20 mouse cellular contexts compared by ENCODE assay signal in the genomic region with DNA sequence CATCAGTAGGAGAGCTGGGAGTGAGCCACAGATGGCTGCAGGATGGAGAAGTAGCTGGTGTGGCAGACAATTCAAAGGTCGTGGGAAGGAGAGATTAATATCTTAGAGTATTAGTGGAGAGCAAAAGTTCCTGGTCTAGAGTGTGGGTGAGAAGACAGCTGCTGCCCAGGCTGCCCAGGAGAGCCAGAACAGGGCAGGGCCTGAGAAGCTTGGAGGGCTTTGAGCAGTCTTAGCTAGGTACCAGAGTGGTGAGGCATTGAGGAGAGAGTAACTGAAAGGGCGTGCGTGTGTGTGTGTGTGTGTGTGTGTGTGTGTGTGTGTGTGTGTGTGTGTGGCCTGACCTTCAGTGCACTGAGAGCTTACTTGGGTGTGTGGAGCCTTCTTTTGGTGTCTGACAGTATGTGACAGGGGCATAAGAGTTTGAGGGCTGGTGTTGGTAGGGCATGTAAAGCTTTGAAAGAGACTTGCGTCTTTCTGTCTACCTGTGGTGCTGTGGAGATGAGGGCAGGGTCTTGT. TPM values are rescaled to one million over a fixed set of nuclear protein-coding genes. Genes with fewer than 3 reads are reported as not detected.
"Had no signal": no experiment of that assay in that cellular context is flagged by ENCODE, and none has a peak within 500 bp of the region (broad histone marks: within the 10 kb centered on the region; RNA-seq: fewer than 3 reads in every experiment).

No protein-coding gene starts in this region.

- H3K4me3 ChIP-seq: kidney, embryonic 15.5 days; limb, embryonic 12.5 days; limb, embryonic 15.5 days; liver, embryonic 13.5 days; neural tube, embryonic 12.5 days; neural tube, embryonic 15.5 days; stomach, embryonic 15.5 days had no signal

- H3K4me1 ChIP-seq: kidney, embryonic 15.5 days; limb, embryonic 12.5 days; limb, embryonic 15.5 days; liver, embryonic 13.5 days; neural tube, embryonic 12.5 days; neural tube, embryonic 15.5 days; stomach, embryonic 15.5 days had no signal

- H3K9me3 ChIP-seq: kidney, embryonic 15.5 days; limb, embryonic 12.5 days; limb, embryonic 15.5 days; liver, embryonic 13.5 days; neural tube, embryonic 12.5 days; neural tube, embryonic 15.5 days; stomach, embryonic 15.5 days had no signal

- H3K9ac ChIP-seq: kidney, embryonic 15.5 days; limb, embryonic 12.5 days; limb, embryonic 15.5 days; liver, embryonic 13.5 days; neural tube, embryonic 12.5 days; neural tube, embryonic 15.5 days; stomach, embryonic 15.5 days had no signal

- H3K4me2 ChIP-seq: kidney, embryonic 15.5 days; limb, embryonic 12.5 days; limb, embryonic 15.5 days; liver, embryonic 13.5 days; midbrain, embryonic 11.5 days; neural tube, embryonic 12.5 days; neural tube, embryonic 15.5 days; stomach, embryonic 15.5 days had no signal

- H3K27ac ChIP-seq: kidney, embryonic 15.5 days; limb, embryonic 12.5 days; limb, embryonic 15.5 days; liver, embryonic 13.5 days; neural tube, embryonic 12.5 days; neural tube, embryonic 15.5 days; stomach, embryonic 15.5 days had no signal

- DNase-seq: kidney, postnatal 10 days; left cerebral cortex, postnatal 4 days; liver, embryonic 13.5 days; lung, adult 2 months; lung, postnatal 14 days; lung, postnatal 4 days; midbrain, embryonic 14.5 days; retina, postnatal 1 day; right cerebral cortex, postnatal 25 days; spleen, adult 18-20 months; thymus, postnatal 25 days had no signal

- H3K27me3 ChIP-seq: kidney, embryonic 15.5 days; limb, embryonic 12.5 days; limb, embryonic 15.5 days; liver, embryonic 13.5 days; neural tube, embryonic 12.5 days; neural tube, embryonic 15.5 days; stomach, embryonic 15.5 days had no signal

RNA-seq across cellular contexts. Expression of a gene that starts 35.3 kb away (rescaled TPM):
- total RNA-seq: megakaryocyte progenitor cell, adult 5-6 weeks had no signal
- polyA plus RNA-seq: limb, embryonic 12.5 days; liver, embryonic 13.5 days; liver, embryonic 16.5 days; midbrain, embryonic 11.5 days had no signal
